Mouse (Mus musculus) cerebellum, adult (tissue): ENCODE measurements around the gene Trpv2.

Experiments
- ATAC-seq: cut with Nextera tagmentation; 2 replicates; pipeline ENCODE4 v1.9.2; 2017; ENCODE audit warnings: mild to moderate bottlenecking, moderate library complexity, mixed read lengths; ENCODE audit not compliant: insufficient number of reproducible peaks, low FRiP score, low TSS enrichment

Trpv2 gene

DNA sequence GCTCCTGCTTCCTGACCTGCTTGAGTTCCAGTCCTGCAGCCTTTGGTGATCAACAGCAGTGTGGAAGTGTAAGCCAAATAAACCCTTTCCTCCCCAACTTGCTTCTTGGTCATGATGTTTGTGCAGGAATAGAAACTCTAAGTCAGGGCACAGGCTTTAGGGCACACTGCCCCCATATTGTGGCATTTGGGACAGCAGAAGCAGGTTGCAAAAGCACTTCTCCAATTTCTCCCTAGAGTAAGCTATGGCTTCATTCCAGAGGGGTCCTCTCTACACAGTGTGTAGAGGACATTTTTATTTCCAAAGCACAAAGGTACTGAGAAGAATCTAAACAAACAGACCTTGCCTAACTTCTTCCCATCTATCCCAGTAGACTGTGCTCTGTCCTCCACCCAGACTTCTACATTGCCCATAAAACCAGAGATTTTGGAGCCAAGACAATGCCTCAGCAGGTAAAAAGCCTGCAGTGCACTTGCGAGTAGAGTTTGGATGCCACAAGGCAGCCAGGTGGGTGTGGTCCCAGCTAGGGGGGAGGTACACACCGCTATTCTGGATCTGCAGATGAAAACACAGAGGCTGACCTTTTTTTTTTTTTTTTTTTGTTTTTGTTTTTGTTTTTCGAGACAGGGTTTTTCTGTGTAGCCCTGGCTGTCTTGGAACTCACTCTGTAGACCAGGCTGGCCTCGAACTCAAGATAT lies 47.4 kb downstream of the Trpv2 start:
- ATAC-seq, result no peak

DNA sequence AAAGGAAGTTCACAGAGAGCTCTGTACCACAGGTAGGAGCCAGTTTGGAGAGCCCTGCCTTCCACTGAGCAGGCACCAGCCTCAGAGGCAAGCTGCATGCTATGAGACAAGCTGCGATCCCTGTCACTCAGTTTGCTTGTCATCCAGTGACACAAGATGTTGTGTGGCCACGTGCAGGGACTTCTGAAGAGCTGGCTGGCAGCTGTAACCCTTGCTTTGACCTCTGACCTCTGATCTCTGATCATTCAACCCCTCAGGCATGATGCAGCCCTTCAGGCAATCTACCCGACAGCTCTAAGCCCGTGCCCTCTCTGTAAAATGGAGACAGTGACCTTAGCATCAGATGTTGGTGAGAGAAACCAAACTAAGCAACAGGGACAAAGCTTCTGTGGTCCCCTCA lies 48.6 kb downstream of the Trpv2 start:
- no peak for ATAC-seq

DNA sequence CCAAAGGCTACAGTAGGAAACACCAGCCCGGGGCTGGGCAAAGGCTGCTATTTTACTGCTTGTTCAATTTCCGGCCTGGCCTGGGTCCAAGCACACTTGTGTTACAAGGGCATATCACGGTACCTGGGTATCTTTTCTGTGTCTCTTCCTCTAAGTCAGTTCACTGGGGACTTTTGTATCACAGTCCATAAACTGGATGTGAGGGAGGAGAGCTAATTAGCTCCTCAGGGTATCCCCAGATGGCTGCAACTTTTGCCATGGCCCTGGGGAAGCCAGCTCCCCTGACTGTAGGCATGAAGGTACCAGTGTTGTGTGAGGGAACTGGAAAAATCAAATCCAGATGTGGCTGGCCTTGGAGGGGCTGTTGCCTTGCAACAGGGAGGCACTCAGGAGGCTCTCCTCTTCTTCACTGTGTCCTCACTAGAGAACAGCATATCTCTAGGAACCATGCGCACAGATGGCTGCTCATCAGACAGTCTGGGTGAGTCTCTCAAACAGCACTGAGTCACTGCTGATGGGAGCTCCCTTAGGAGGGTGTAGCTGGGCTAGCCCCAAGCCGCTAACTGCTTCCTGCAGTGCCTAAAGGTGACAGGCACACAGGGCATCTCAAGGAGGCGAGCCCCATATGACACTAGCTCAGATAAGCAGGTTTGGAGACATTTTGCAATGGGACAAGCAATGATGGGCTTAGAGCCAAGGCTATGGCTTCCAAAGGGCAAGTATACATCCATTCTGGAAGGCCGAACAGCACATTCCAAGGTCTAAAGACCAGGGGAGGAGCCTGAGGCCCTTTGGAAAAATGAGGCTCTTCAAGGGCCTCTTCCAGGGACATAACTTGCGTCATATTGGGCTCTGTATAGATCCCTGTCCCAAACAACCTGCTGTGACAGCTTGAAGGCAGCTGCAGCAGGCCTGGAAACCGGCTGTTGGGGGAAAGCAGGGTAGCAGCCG lies 50.3 kb downstream of the Trpv2 start:
- no peak for ATAC-seq

DNA sequence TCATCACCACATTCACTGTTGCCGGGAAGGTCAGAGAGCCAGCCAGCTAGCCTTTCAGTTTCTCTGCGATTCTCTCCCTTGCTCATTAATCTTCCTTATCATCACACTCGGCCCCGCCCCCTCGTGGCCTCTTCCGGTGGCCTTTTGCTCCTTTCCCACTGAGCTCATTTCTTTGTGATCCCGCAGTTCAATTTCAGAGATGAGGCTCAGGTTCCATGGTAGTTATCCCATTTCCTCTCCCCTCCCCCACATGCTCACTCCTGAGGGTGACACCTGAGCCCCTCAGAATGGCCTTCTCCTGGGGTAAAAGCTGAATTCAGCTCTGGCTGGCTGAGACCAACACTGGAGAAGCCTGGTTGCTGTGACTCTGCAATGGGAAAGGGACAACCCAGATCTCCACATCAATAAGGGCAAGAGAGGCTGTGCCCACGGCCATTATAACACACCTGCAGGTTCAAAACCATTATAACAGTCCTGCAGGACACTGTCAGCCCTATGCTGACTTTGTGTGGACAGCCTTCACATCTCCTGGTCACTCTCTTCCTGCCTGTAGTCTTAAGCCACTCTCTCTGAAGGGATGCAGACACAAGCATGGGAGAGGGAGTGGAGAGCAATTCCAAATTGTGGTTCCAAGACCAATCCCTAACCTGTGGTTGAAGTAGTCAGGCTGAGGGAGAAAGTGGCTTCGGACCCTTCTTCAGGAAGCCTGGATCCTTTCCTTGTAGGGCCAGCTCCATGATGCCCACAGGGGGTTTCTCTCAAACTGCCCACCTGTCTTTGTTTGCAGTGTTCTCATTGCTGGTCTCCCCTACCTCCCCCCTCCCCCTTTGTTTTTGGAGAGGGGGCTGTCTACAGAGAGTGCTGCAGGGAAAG lies 55.3 kb downstream of the Trpv2 start:
- no peak for ATAC-seq

DNA sequence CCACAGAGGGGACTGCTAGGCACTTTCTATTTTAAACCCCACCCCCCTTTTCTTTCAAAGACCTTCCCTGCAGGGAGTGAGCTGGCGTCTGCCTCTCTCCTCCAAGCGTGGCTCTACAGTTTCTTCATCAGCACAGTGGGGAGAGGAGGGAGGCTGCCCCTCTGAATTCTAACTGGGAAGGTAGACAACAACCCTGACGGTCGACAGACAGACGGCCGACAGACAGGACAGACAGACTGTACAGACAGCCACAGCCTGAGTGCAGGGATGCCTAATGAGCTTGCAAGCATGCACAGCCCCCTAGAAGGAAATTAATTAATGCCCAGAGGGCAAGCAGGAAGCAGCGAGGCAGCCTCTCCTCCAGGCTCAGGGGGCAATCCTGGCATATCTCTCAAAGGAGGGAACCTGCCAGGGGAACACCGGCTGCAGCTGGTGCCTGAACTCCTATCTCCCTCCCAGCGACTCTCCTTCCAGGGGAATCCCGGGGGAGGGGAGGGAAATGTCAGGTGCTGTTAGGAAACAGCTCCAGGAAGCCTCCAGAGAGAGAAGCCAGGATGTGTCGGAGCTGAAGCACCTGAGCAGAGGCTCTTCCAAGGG lies 56.0 kb downstream of the Trpv2 start:
- ATAC-seq, result no peak

DNA sequence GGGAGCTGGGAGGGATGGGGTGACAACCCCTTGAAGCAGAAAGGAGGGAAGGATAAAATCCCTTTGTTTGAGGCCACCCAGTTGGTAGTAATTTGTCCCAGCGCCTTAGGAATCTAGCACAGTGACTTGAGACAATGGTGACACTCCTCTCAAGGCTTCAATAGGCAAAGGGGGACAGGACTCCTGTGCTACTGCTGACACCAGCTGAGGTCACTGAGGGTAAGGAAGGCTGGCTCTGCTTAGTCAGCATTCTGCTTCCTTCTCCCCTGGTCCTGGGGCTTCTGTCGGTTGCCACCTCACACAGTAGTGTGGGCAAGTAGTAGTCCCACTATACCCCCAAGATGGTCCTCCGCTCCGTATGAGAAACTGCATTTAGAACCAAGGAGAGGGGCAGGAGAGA lies 56.9 kb downstream of the Trpv2 start:
- ATAC-seq, result no peak

DNA sequence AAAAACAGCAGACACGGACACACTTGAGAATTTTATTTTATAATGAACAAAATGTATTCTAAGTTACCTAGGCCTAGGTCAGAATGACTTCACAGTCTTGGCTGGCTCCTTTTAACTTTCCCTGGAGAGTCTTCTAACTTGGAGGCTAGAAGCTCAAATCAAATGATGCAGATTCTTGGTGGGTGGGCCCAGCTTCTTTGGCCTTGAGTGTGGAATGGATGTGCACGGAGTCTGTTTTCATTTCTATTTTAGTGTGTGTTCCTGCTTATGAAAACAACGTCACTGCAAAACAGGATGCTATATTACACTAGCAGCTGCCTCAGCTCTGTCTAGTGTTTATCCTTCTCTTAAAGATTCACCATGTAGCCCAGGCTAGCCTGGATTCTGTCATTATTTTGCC lies 61.1 kb downstream of the Trpv2 start:
- ATAC-seq, result no peak

DNA sequence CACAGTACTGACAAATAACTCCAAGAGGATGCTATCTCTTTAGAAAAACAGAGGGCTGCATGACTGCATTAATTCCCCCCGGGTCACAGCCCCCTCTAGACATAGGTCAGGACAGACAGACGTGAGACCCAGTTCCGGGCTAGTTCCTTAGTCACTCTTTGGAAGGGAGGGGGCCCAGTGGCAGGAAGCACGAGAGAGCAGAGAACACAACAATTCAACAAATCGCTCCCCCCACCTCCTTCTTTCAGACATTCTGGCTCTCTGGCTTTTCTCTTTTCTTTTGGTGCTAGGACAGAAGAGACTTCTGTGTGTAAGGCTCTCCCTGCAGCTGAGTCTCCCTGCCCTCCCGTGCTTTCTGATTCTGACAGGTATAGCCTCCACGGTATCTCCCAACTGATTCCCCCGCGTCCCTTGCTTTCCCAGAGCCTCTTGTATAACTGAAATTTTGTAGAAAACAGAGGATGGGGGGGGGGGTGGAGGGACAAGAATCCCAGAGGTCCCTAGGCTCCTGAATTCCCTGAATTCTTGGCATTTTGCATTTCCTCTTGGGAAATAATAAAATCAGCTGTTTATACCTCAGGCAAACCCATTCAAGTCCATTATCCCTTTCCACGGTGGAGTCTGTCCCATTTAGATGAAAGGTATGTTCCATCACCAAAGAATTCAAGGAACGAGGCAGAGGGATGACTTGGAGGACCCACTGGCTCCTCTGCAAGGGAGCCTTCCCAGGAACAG lies 62.0 kb downstream of the Trpv2 start:
- ATAC-seq, result no peak

DNA sequence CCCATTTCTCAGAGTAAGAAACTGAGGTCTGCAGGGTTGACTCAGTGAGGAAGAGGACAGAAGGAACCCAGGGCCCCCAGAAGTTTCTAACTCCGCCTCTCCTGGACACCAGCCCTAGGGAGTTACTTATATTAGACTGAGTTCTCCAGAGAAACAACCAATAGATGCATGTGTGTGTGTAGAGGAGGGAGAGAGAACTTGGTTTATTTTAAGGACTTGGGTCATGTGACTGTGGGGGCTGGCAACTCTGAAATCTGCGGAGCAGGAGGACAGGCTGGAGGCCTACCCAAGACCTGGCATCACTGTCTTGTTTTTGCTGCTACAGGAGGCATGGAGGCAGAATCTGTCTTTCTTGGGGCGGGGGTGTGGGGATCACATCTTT lies 62.5 kb downstream of the Trpv2 start:
- no peak for ATAC-seq

DNA sequence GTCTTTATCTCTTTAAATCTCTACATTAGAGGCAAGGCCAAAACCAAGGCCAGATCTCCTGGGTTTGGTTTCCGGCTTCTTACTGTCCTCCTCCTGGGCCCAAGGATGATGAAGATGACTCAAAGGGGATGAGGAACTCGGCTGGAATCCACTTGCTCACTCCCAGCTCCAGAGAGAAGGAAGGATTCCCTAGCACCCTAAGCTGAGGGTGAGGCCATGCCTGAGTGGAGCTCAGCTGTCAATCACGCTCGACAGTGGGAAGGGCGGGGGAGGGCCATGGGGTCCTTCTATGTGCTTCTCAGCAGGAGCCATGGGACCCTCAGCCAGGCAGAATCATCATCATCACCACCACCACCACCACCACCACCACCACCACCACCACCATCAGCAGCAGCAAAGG lies 63.1 kb downstream of the Trpv2 start:
- ATAC-seq, result no peak

DNA sequence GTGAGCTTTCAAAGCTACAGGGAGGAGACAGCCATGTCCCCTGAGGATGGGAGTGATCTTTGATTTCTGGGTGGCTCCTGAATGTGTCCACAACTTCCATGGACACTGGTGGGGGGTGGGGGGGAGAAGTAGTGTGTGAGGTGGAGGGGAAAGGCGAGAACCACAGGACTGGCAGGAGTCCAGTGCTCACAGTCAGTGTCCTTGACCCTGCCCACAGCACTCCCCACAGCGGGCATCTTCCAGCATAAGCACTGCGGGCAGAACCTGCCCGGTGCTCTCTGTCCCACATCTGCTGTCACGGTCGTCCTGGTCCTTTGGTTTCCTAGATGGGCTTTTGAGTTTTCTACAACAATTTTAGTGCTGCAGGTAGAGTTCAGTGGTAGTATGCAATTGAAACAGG lies 63.5 kb downstream of the Trpv2 start:
- no peak for ATAC-seq

DNA sequence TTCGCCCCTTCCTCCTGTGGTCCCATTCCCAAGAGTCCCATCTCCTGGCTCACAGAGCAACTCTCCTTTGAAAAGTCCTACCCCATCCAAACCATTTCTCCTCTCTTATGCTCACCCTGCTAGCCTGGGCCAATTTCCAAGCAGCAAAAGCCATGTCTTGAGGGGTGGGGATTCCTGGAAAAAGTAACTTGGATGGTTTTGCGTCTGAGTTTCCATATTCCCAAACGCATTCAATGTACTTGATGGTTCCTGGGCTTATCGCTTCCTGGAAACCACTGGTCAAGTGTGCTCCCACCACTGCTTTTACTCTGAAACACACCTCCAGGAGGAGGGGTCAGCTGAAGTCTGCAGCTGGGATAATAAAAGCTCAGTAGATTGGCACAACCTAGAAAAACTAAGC lies 64.1 kb downstream of the Trpv2 start:
- no peak for ATAC-seq

DNA sequence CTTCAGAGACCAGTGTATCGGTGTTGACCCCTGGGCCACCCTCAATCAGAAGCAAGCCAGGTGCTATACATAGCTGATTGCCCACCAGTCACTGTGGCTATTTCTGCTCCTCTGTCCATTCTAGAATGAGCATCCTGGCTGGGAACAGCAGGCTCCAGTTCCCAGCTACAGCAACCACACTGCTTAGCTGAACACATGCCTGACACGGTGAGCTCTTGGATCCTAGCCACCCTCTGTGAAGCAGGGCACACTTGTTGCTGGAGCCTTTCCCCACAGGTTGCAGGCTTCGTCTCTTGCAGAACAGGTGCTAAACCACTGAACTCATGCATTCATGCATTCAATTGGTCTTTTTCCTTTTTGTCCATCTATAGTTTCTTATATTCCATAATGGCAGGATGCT lies 66.1 kb downstream of the Trpv2 start:
- ATAC-seq, result no peak

DNA sequence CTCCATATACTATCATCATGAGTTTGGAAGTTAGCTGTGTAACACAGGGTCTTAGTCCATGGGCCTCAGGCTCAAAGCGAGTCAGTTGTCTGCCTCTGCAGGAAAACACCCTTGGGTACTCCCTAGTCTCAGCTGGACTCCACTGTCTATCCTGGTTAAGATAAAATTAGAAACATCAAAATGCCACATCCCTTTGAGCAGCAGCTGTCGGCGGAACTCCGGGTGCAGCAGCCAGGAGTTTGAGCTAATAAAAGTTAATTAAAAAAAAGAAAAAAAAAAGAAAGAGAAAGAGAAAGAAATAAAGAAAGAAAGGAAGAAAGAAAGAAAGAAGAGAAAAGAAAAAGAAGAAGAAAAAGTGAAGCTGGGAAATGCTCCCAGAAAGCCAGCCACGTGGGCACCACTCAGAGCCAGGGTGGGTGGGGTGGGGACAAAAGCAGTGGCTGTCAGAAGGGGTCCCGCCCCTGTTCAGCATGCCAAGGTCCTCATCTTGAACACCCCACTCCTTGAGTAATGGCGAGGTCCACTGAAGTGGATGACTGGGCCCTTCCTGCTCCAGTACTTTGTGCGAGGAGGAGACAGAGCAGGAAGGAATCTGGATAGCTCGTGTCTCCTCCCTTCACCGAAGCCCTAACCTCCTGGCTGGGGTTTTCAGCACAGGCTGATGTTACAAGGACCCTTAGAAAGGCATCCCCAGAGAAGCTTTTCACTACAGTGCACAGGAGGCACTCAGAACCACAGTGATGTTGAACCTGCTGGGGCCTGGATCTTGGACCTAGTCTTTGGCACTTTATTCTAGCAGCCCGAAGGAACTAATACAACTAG lies 67.9 kb downstream of the Trpv2 start:
- no peak for ATAC-seq

DNA sequence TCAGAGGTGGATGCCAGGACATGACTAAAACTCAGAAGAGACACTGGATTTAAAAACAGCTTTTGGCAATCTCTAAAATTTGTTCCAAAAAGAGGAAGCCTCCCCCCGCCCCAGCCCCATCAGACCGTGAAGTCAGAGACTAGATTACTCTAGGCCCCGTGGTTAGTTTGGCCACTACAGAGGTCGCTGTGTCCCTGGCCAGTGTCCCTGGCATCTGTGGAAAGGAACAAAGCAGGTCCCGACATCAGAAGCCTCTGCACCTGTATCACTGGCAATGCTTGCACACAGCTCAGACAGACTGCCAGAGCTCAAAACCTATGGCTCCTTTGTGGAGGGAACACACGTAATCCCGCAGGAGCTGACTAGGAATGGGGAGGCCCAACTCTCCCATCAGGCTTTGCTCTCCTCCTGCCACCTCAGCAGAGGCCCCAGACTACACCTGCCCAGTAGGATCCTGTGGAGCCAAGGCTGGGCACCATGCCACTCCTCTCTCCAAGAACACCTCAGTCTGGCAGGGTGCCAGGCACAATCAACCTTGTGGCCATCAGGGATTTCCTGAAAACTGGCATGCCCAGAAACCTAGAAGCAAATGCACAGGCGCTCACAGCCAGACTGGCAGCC lies 68.8 kb downstream of the Trpv2 start:
- peak; percentile 56; the same call in 1 of the 2 replicates for ATAC-seq

DNA sequence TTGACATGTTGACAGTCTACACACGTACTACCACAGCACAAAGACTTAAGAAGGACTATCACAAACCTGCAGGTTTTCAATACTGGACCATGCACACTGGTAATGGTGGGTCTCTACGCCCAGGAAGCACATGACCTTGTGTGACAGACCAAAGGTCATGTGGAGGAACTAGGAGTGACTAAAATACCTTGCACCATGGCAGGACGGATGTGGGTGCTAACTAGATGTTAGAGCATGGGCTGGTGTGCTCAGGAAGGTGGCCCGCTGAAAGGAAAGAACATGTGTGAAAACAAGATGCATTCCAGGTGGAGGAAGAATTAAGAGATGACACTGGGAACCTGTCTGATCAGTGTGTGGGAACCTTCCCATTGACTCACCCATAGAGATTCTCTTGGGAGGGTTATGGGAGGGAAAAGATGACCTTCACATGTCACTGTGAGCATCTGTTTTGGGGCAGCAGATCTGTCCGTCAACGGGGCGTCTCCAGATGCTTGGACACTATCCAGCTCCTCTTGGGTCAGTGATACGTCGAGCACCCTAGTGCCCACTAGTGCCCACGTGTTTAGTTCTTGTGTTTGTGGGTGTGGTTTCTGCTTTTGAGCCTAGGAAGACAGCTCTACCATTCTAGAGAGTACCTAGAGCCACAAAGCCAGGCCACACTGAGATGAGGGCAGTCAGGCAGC lies 69.5 kb downstream of the Trpv2 start:
- no peak for ATAC-seq

DNA sequence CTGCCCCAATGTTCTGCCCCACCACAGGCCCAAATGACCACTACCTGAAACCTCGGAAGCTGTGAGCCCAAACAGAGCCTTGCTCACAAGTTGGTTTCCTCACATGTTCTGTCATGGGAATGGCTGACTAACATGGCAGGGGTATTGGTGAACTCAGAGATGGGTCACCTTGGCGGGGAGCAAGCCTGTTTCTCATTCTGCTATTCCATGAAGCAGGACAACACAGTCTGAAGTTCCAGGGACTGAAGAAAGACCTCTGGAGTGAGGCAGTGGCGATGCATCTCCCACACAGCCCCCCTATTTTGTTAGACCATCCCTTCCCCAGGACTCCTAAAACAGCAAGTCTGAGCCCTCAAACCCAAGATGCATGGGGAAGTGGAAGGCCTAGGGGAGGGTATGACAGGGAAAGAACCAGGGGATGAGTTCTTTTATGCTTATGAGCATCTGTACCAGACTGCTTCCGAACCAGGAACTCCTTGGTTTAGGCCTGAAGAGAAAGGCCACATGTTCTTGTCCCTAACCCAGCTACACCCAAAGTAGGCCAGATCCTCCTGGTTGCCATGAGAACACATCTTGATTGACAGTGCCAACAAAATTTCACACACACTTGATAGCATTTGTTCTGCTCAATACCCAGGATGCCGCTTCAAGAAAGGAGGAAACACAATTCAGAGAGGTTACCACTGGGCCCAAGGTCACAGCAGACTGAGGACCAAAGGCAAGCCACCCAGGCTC lies 70.5 kb downstream of the Trpv2 start:
- no peak for ATAC-seq
